Mouse (Mus musculus) thymus, postnatal 25 days (tissue): ENCODE measurements around the gene Mindy4b-ps.
A peak's percentile ranks its signal among the peaks of the same experiment; 100 is the strongest.
"Not testable (repeated sequence)": the region's sequence is repeated elsewhere in the genome, so short reads cannot be mapped to it uniquely, and the experiment has no call there.

Source experiments
- DNase-seq: peaks from one replicate; pipeline ENCODE4 v3.0.0; 2022

The Mindy4b-ps gene

GRCm38 (mm10) chr3:58822211-58822610 is at the start of gene Mindy4b-ps:
Mindy4b-ps (minus strand) TSS chr3:58822311.
- DNase-seq = no peak

- DNase-seq = not testable (repeated sequence)
Observed at GRCm38 (mm10) chr3:58871882-58872281, 49.8 kb upstream of the Mindy4b-ps start.

- no peak for DNase-seq
Observed at GRCm38 (mm10) chr3:58865690-58866089, 43.6 kb upstream of the Mindy4b-ps start.

- no peak for DNase-seq
Observed at GRCm38 (mm10) chr3:58862976-58863375, 40.9 kb upstream of the Mindy4b-ps start.

- DNase-seq = no peak
Observed at GRCm38 (mm10) chr3:58843415-58843814, 21.3 kb upstream of the Mindy4b-ps start.

- DNase-seq = no peak
Observed at GRCm38 (mm10) chr3:58833442-58834160, 11.5 kb upstream of the Mindy4b-ps start.

- DNase-seq = no peak
Observed at GRCm38 (mm10) chr3:58832888-58833287, 10.8 kb upstream of the Mindy4b-ps start.

GRCm38 (mm10) chr3:58831586-58831985 is 9.5 kb upstream of the Mindy4b-ps start:
- DNase-seq = no peak

- DNase-seq = no peak
Observed at GRCm38 (mm10) chr3:58829926-58830325, 7.8 kb upstream of the Mindy4b-ps start.

- no peak for DNase-seq
Observed at GRCm38 (mm10) chr3:58828366-58829153, 6.4 kb upstream of the Mindy4b-ps start.

GRCm38 (mm10) chr3:58826266-58826665 is 4.2 kb upstream of the Mindy4b-ps start:
- no peak for DNase-seq

- no peak for DNase-seq
Observed at GRCm38 (mm10) chr3:58817337-58817736, 4.8 kb downstream of the Mindy4b-ps start.

- DNase-seq = no peak
Observed at GRCm38 (mm10) chr3:58814191-58814590, 7.9 kb downstream of the Mindy4b-ps start.

- DNase-seq = no peak
Observed at GRCm38 (mm10) chr3:58810353-58810752, 11.8 kb downstream of the Mindy4b-ps start.

GRCm38 (mm10) chr3:58809111-58809915 is 12.8 kb downstream of the Mindy4b-ps start:
- DNase-seq = no peak

- DNase-seq = no peak
Observed at GRCm38 (mm10) chr3:58808636-58809035, 13.5 kb downstream of the Mindy4b-ps start.

- DNase-seq = no peak
Observed at GRCm38 (mm10) chr3:58804745-58805144, 17.4 kb downstream of the Mindy4b-ps start.

- DNase-seq = no peak
Observed at GRCm38 (mm10) chr3:58798676-58799075, 23.4 kb downstream of the Mindy4b-ps start.

GRCm38 (mm10) chr3:58798245-58798644 is 23.9 kb downstream of the Mindy4b-ps start:
- DNase-seq = no peak

- no peak for DNase-seq
Observed at GRCm38 (mm10) chr3:58789473-58789872, 32.6 kb downstream of the Mindy4b-ps start.

GRCm38 (mm10) chr3:58789033-58789432 is 33.1 kb downstream of the Mindy4b-ps start:
- DNase-seq = no peak

GRCm38 (mm10) chr3:58786470-58786869 is 35.6 kb downstream of the Mindy4b-ps start:
- no peak for DNase-seq

- DNase-seq = peak; percentile 31
Observed at GRCm38 (mm10) chr3:58785863-58786262, 36.2 kb downstream of the Mindy4b-ps start.
